Mouse (Mus musculus) liver, adult 2 months (tissue): ENCODE measurements at regions not wholly inside any gene's neighbourhood (a gene's known extent, or its start where the extent isn't known, plus 50 kb on each side); places are given as distances from the start of the nearest gene placed in this dataset.

Source experiments
- CTCF ChIP-seq: fragments of 200-500 bp; IDR thresholded peaks from 2 replicates; pipeline ENCODE4 v1.5.1; 2011; ENCODE audit warnings: low read depth, low read length, control low read depth
- POLR2A ChIP-seq: fragments of 200-500 bp; IDR thresholded peaks from 2 replicates; pipeline ENCODE4 v1.6.1; 2011; ENCODE audit warnings: low read length, control low read depth; ENCODE audit not compliant: insufficient read depth; ENCODE audit errors: extremely low read depth

GRCm38 (mm10) chr16:12890094-12890493 lies 219.4 kb upstream of the Ercc4 start:
- TF ChIP-seq POLR2A (no peak), CTCF (no peak)
